ENCODE assay signal across 23 mouse cellular contexts in the genomic region with DNA sequence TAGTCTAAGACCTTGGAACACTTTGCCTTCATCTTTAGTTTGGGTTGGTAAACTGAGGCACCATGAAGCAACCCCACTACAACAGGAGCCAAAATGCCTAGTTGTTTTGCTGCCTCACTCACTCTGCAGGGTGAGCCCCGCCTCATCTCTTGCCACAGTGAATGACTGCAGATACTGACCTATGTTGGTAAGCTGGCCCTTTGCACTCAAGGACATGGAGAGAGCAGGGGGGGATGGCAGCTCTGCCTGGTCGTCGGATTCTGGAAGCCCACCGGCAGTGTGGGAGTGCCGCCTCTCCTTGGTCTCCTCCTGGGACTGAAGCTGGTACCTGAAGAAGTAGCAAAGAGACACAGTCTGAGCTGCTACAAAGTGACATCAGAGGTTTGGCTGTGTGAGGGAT.
"Had no signal": no experiment of that assay in that cellular context is flagged by ENCODE, and none has a peak within 500 bp of the region (broad histone marks: within the 10 kb centered on the region; RNA-seq: fewer than 3 reads in every experiment).

No protein-coding gene starts in this region.

- H3K27ac ChIP-seq: heart, embryonic 10.5 days; hindbrain, embryonic 10.5 days; hindbrain, embryonic 12.5 days; hindbrain, embryonic 14.5 days; intestine, embryonic 15.5 days; layer of hippocampus, adult 2 months; limb, embryonic 13.5 days; limb, embryonic 15.5 days; liver, embryonic 12.5 days; liver, embryonic 14.5 days had no signal

- DNase-seq: gastrocnemius, postnatal 10 days; heart, postnatal 4 days; kidney, adult 18-20 months; kidney, adult 8-10 months; kidney, postnatal 10 days; kidney, postnatal 25 days; kidney, postnatal 4 days; layer of hippocampus, adult 9-11 months; layer of hippocampus, postnatal 36 days; left cerebral cortex, postnatal 4 days had no signal

- H3K4me2 ChIP-seq: heart, embryonic 12.5 days; hindbrain, embryonic 12.5 days; hindbrain, embryonic 14.5 days; intestine, embryonic 15.5 days; limb, embryonic 13.5 days; limb, embryonic 15.5 days; liver, embryonic 12.5 days had no signal

- H3K4me3 ChIP-seq: heart, embryonic 10.5 days; heart, embryonic 12.5 days; hindbrain, embryonic 10.5 days; hindbrain, embryonic 12.5 days; intestine, embryonic 15.5 days; layer of hippocampus, adult 2 months; limb, embryonic 13.5 days; limb, embryonic 15.5 days; liver, embryonic 12.5 days had no signal

- H3K27me3 ChIP-seq: heart, embryonic 12.5 days; hindbrain, embryonic 12.5 days; intestine, embryonic 15.5 days; limb, embryonic 13.5 days; limb, embryonic 15.5 days; liver, embryonic 12.5 days had no signal

- H3K9me3 ChIP-seq: heart, embryonic 10.5 days; heart, embryonic 12.5 days; hindbrain, embryonic 10.5 days; hindbrain, embryonic 12.5 days; intestine, embryonic 15.5 days; limb, embryonic 13.5 days; limb, embryonic 15.5 days; liver, embryonic 12.5 days had no signal

- H3K9ac ChIP-seq: heart, embryonic 12.5 days; hindbrain, embryonic 12.5 days; hindbrain, embryonic 14.5 days; intestine, embryonic 15.5 days; limb, embryonic 13.5 days; limb, embryonic 15.5 days; liver, embryonic 12.5 days; liver, embryonic 14.5 days had no signal

- H3K4me1 ChIP-seq: hindbrain, embryonic 10.5 days; hindbrain, embryonic 12.5 days; limb, embryonic 15.5 days had no signal

- ATAC-seq: inflammation-experienced regulatory T-cells, adult 6 months; intestine, postnatal 0 days had no signal
